Mouse (Mus musculus) spleen, postnatal 14 days (tissue): ENCODE data around the gene Peli3.
"Not testable (repeated sequence)": the region's sequence is repeated elsewhere in the genome, so short reads cannot be mapped to it uniquely, and the experiment has no call there.

Source experiments
- DNase-seq, 2 experiments: peaks; one replicate each; pipeline ENCODE4 v3.0.0; 2021 to 2022; ENCODE audit warnings: low spot score in 2 of 2

Peli3 gene

GRCm38 (mm10) chr19:4942551-4943252 is at the start of gene Peli3:
Gene Peli3 (minus strand): TSS chr19:4943127.
- DNase-seq: peak; percentile 66 to 72

- no peak for DNase-seq
Measured at GRCm38 (mm10) chr19:4992371-4992770, 49.4 kb upstream of the Peli3 start.

- no peak for DNase-seq
Measured at GRCm38 (mm10) chr19:4990716-4991115, 47.8 kb upstream of the Peli3 start.

GRCm38 (mm10) chr19:4990256-4990625 is 47.3 kb upstream of the Peli3 start, which contains the start of gene Npas4:
Gene Npas4 (minus strand): TSS chr19:4990316.
- DNase-seq: no peak

GRCm38 (mm10) chr19:4989434-4990255 is 46.7 kb upstream of the Peli3 start:
- DNase-seq: no peak

- peak; percentile 66 to 81 for DNase-seq
Measured at GRCm38 (mm10) chr19:4989013-4989412, 46.1 kb upstream of the Peli3 start.

- DNase-seq: no peak
Measured at GRCm38 (mm10) chr19:4981767-4982166, 38.8 kb upstream of the Peli3 start.

GRCm38 (mm10) chr19:4968236-4968635 is 25.3 kb upstream of the Peli3 start:
- no peak for DNase-seq

- peak; percentile 73 to 83 for DNase-seq
Measured at GRCm38 (mm10) chr19:4961928-4962601, 19.1 kb upstream of the Peli3 start, which contains the start of gene Mrpl11. Gene Mrpl11 (plus strand): TSS chr19:4962147.

GRCm38 (mm10) chr19:4948641-4949040 is 5.7 kb upstream of the Peli3 start:
- DNase-seq: not testable (repeated sequence)

- no peak for DNase-seq
Measured at GRCm38 (mm10) chr19:4945540-4945939, 2.6 kb upstream of the Peli3 start.

- DNase-seq: no peak
Measured at GRCm38 (mm10) chr19:4943253-4943588, 294 bp upstream of the Peli3 start.

GRCm38 (mm10) chr19:4937444-4938310 is 5.2 kb downstream of the Peli3 start:
- no peak for DNase-seq

- DNase-seq: no peak
Measured at GRCm38 (mm10) chr19:4936896-4937295, 6.0 kb downstream of the Peli3 start.

GRCm38 (mm10) chr19:4928781-4929180 is 14.1 kb downstream of the Peli3 start:
- no peak for DNase-seq

- peak; percentile 98 for DNase-seq
Measured at GRCm38 (mm10) chr19:4927904-4928531, 14.9 kb downstream of the Peli3 start, which contains the start of gene Dpp3. Gene Dpp3 (minus strand): TSS chr19:4928287.

- no peak for DNase-seq
Measured at GRCm38 (mm10) chr19:4925121-4925860, 17.6 kb downstream of the Peli3 start.

- DNase-seq: no peak
Measured at GRCm38 (mm10) chr19:4919652-4920051, 23.3 kb downstream of the Peli3 start.

GRCm38 (mm10) chr19:4916827-4917226 is 26.1 kb downstream of the Peli3 start:
- DNase-seq: no peak

- DNase-seq: no peak
Measured at GRCm38 (mm10) chr19:4915924-4916603, 26.9 kb downstream of the Peli3 start.
